Mouse (Mus musculus): ENCODE results near the gene Tmem259. TPM values are rescaled to one million over a fixed set of nuclear protein-coding genes. Genes with fewer than 3 reads are reported as not detected.
A peak's percentile ranks its signal among the peaks of the same experiment; 100 is the strongest.

Gene Tmem259
- polyA plus RNA-seq, 2 experiments: 5.9 to 59.7 TPM

- no peaks in the 10 kb centered on the region; the same call in 1 of the 2 replicates for H3K36me3 ChIP-seq (replicated peaks; ENCODE audit: control insufficient read depth, insufficient read depth, low read depth)
- peaks cover 9 to 12% of the 10 kb centered on the region in 2 experiments for H3K4me1 ChIP-seq (replicated peaks; ENCODE audit: control insufficient read depth in 2 of 2, insufficient read depth in 2 of 2, low read length in 1 of 2)
- DNase-seq (ENCODE audit: low read depth in 3 of 3, low spot score in 3 of 3): no peak
- peak overlapping the region; percentile 98 for H3K4me2 ChIP-seq (ENCODE audit: low read depth)
- 1% methylated on average over 29 of the region's 29 CpGs for WGBS (ENCODE audit: insufficient replicate concordance)
- peak overlapping the region; percentile 74 to 87 for H3K4me3 ChIP-seq (ENCODE audit: insufficient read depth in 1 of 2, low read depth in 2 of 2, low read length in 2 of 2)
- ATAC-seq (ENCODE audit: insufficient read depth): no peak
- no peak for TF ChIP-seq EP300 (IDR thresholded peaks at IDR 0.05; ENCODE audit: low read depth)
- TF ChIP-seq CTCF (IDR thresholded peaks at IDR 0.05; ENCODE audit: low read depth): no peak
- H3K9ac ChIP-seq (replicated peaks): peak overlapping the region; percentile 78
- no peak overlapping the region; the same call in none of the 2 replicates for H3K27ac ChIP-seq
- H3K9me3 ChIP-seq (ENCODE audit: control insufficient read depth, low read length): no peaks in the 10 kb centered on the region
- H3K27me3 ChIP-seq (ENCODE audit: control insufficient read depth, insufficient read depth, low read length): no peaks in the 10 kb centered on the region
Measured at GRCm38 (mm10) chr10:79928030-79928694, 56.0 kb downstream of the Tmem259 start.

- Histone ChIP-seq H3K9ac (replicated peaks) (peak overlapping the region; percentile 78), H3K27ac (peak overlapping the region; percentile 51), H3K4me3 (ENCODE audit: insufficient read depth in 1 of 2, low read depth in 2 of 2, low read length in 2 of 2) (peak overlapping the region; percentile 74 to 87), H3K4me1 (replicated peaks; ENCODE audit: control insufficient read depth in 2 of 2, insufficient read depth in 2 of 2, low read length in 1 of 2) (peaks cover 9 to 12% of the 10 kb centered on the region in 2 experiments), H3K4me2 (ENCODE audit: low read depth) (peak overlapping the region; percentile 98), H3K9me3 (ENCODE audit: control insufficient read depth, low read length) (no peaks in the 10 kb centered on the region), H3K27me3 (ENCODE audit: control insufficient read depth, insufficient read depth, low read length) (peaks cover 1% of the 10 kb centered on the region), H3K36me3 (replicated peaks; ENCODE audit: control insufficient read depth, insufficient read depth, low read depth) (no peaks in the 10 kb centered on the region; the same call in 1 of the 2 replicates)
- under 1% methylated on average over 54 of the region's 54 CpGs for WGBS (ENCODE audit: insufficient replicate concordance)
- TF ChIP-seq EP300 (IDR thresholded peaks at IDR 0.05; ENCODE audit: low read depth) (no peak), CTCF (IDR thresholded peaks at IDR 0.05; ENCODE audit: low read depth) (peak; percentile 37)
- DNase-seq (ENCODE audit: low read depth in 3 of 3, low spot score in 3 of 3) (no peak), ATAC-seq (ENCODE audit: insufficient read depth) (peak; percentile 27)
Measured at GRCm38 (mm10) chr10:79927324-79928029, 56.7 kb downstream of the Tmem259 start.

GRCm38 (mm10) chr10:79926491-79927323 lies 57.4 kb downstream of the Tmem259 start, which contains the start of gene Arid3a:
Gene Arid3a, plus strand, starts transcription at chr10:79927043.
- peaks cover 9% of the 10 kb centered on the region for H3K27me3 ChIP-seq (ENCODE audit: control insufficient read depth, insufficient read depth, low read length)
- ATAC-seq (ENCODE audit: insufficient read depth) (peak; percentile 78), DNase-seq (ENCODE audit: low read depth in 3 of 3, low spot score in 3 of 3) (peak; percentile 77 to 82 (median 77))
- peak within 1 kb of the TSS; percentile 78 for H3K9ac ChIP-seq (replicated peaks)
- H3K9me3 ChIP-seq (ENCODE audit: control insufficient read depth, low read length): no peaks in the 10 kb centered on the region
- H3K27ac ChIP-seq: peak within 1 kb of the TSS; percentile 58
- H3K4me2 ChIP-seq (ENCODE audit: low read depth): peak within 1 kb of the TSS; percentile 98
- 0 out of 2 replicates have a peak, but pooled peaks have one; percentile 23 for TF ChIP-seq EP300 (IDR thresholded peaks at IDR 0.05; ENCODE audit: low read depth)
- peak; percentile 5; the same call in 1 of the 2 replicates for TF ChIP-seq CTCF (IDR thresholded peaks at IDR 0.05; ENCODE audit: low read depth)
- H3K4me3 ChIP-seq (ENCODE audit: insufficient read depth in 1 of 2, low read depth in 2 of 2, low read length in 2 of 2): peak within 1 kb of the TSS; percentile 74 to 87
- H3K36me3 ChIP-seq (replicated peaks; ENCODE audit: control insufficient read depth, insufficient read depth, low read depth): no peaks in the 10 kb centered on the region
- under 1% methylated on average over 63 of the region's 63 CpGs for WGBS (ENCODE audit: insufficient replicate concordance)
- peaks cover 9 to 12% of the 10 kb centered on the region in 2 experiments for H3K4me1 ChIP-seq (replicated peaks; ENCODE audit: control insufficient read depth in 2 of 2, insufficient read depth in 2 of 2, low read length in 1 of 2)

- Histone ChIP-seq H3K4me1 (replicated peaks; ENCODE audit: control insufficient read depth in 2 of 2, insufficient read depth in 2 of 2, low read length in 1 of 2) (peaks cover 9 to 12% of the 10 kb centered on the region in 2 experiments), H3K4me2 (ENCODE audit: low read depth) (peak overlapping the region; percentile 98), H3K9ac (replicated peaks) (peak overlapping the region; percentile 78), H3K9me3 (ENCODE audit: control insufficient read depth, low read length) (no peaks in the 10 kb centered on the region), H3K27ac (peak overlapping the region; percentile 58), H3K36me3 (replicated peaks; ENCODE audit: control insufficient read depth, insufficient read depth, low read depth) (no peaks in the 10 kb centered on the region), H3K4me3 (ENCODE audit: insufficient read depth in 1 of 2, low read depth in 2 of 2, low read length in 2 of 2) (peak overlapping the region; percentile 74 to 87), H3K27me3 (ENCODE audit: control insufficient read depth, insufficient read depth, low read length) (peaks cover 17% of the 10 kb centered on the region)
- TF ChIP-seq EP300 (IDR thresholded peaks at IDR 0.05; ENCODE audit: low read depth): no peak
- TF ChIP-seq CTCF (IDR thresholded peaks at IDR 0.05; ENCODE audit: low read depth): no peak
- ATAC-seq (ENCODE audit: insufficient read depth) (peak; percentile 1; the same call in 1 of the 2 replicates), DNase-seq (ENCODE audit: low read depth in 3 of 3, low spot score in 3 of 3) (no peak)
- WGBS (ENCODE audit: insufficient replicate concordance): 9% methylated on average over 15 of the region's 15 CpGs
Measured at GRCm38 (mm10) chr10:79925785-79926490, 58.2 kb downstream of the Tmem259 start.
